Mouse (Mus musculus) hindlimb bud, embryonic 11.5 days (tissue): ENCODE data around the gene Kcnh1.

Experiments used
- DNase-seq: peaks from one replicate; pipeline ENCODE4 v3.0.0-alpha.2; 2012; ENCODE audit warnings: low read depth, low spot score; ENCODE audit errors: extremely low spot score

Gene Kcnh1

GRCm38 (mm10) chr1:192515373-192515772, 324.8 kb downstream of the Kcnh1 start:
- DNase-seq, result no peak

GRCm38 (mm10) chr1:192519713-192520112, 329.1 kb downstream of the Kcnh1 start:
- no peak for DNase-seq

- DNase-seq, result no peak
Measured at GRCm38 (mm10) chr1:192520836-192521435, 330.4 kb downstream of the Kcnh1 start.

- no peak for DNase-seq
Measured at GRCm38 (mm10) chr1:192522376-192523178, 332.0 kb downstream of the Kcnh1 start.

GRCm38 (mm10) chr1:192525711-192526350, 335.3 kb downstream of the Kcnh1 start:
- no peak for DNase-seq

GRCm38 (mm10) chr1:192531490-192532146, 341.0 kb downstream of the Kcnh1 start:
- DNase-seq, result no peak

GRCm38 (mm10) chr1:192532212-192532611, 341.6 kb downstream of the Kcnh1 start:
- no peak for DNase-seq

- no peak for DNase-seq
Measured at GRCm38 (mm10) chr1:192533016-192533415, 342.4 kb downstream of the Kcnh1 start.

GRCm38 (mm10) chr1:192536440-192536839, 345.9 kb downstream of the Kcnh1 start:
- DNase-seq, result no peak

GRCm38 (mm10) chr1:192537169-192537568, 346.6 kb downstream of the Kcnh1 start:
- DNase-seq, result no peak

GRCm38 (mm10) chr1:192542093-192542492, 351.5 kb downstream of the Kcnh1 start:
- no peak for DNase-seq

GRCm38 (mm10) chr1:192543686-192544085, 353.1 kb downstream of the Kcnh1 start:
- no peak for DNase-seq

GRCm38 (mm10) chr1:192544091-192544490, 353.5 kb downstream of the Kcnh1 start:
- DNase-seq, result no peak

- no peak for DNase-seq
Measured at GRCm38 (mm10) chr1:192544901-192545300, 354.3 kb downstream of the Kcnh1 start.

GRCm38 (mm10) chr1:192546843-192547242, 356.3 kb downstream of the Kcnh1 start:
- DNase-seq, result no peak

- no peak for DNase-seq
Measured at GRCm38 (mm10) chr1:192550561-192550960, 360.0 kb downstream of the Kcnh1 start.

- no peak for DNase-seq
Measured at GRCm38 (mm10) chr1:192555516-192555915, 364.9 kb downstream of the Kcnh1 start.

- no peak for DNase-seq
Measured at GRCm38 (mm10) chr1:192557978-192558594, 367.5 kb downstream of the Kcnh1 start.

GRCm38 (mm10) chr1:192559341-192559740, 368.8 kb downstream of the Kcnh1 start:
- no peak for DNase-seq
